In genomic region chr6:23353480-23353879, GRCm38 (mm10) we compare ENCODE assay signal across 16 mouse cellular contexts.
DNase-seq lines count a peak whose midpoint lies in the region; ATAC-seq and TF ChIP-seq lines count a peak whose summit lies in the region.
"Had no signal": no experiment of that assay in that cellular context is flagged by ENCODE, and none has a peak within 500 bp of the region (broad histone marks: within the 10 kb centered on the region; RNA-seq: fewer than 3 reads in every experiment).

No protein-coding gene starts in this region.

- TF ChIP-seq CTCF in midbrain, postnatal 0 days (IDR thresholded peaks at IDR 0.05) = no peak
- TF ChIP-seq CTCF in kidney, adult 2 months (conservative IDR thresholded peaks at IDR 0.05; ENCODE audit: insufficient read depth, insufficient read length, low read depth, low read length) = no peak

- 3% methylated on average over 7 of the region's 7 CpGs for WGBS in kidney, embryonic 14.5 days
- WGBS in hindbrain, embryonic 14.5 days = 3% methylated on average over 7 of the region's 7 CpGs
- 9% methylated on average over 7 of the region's 7 CpGs for WGBS in midbrain, postnatal 0 days
- 16% methylated on average over 7 of the region's 7 CpGs for WGBS in kidney, adult 2 months

- peak; percentile 60; the same call in 1 of the 2 replicates for ATAC-seq in kidney, embryonic 14.5 days (ENCODE audit: low FRiP score, low TSS enrichment)
- peak; percentile 40; the same call in 1 of the 2 replicates for ATAC-seq in hindbrain, embryonic 14.5 days (ENCODE audit: low FRiP score)
- peak; percentile 54; the same call in 1 of the 2 replicates for ATAC-seq in midbrain, postnatal 0 days (ENCODE audit: low FRiP score)
- ATAC-seq: liver, embryonic 12.5 days had no signal

- no peaks in the 10 kb centered on the region for H3K36me3 ChIP-seq in kidney, embryonic 14.5 days (ENCODE audit: control insufficient read depth, insufficient read depth, low read length)
- H3K36me3 ChIP-seq in hindbrain, embryonic 14.5 days (replicated peaks; ENCODE audit: control insufficient read depth, insufficient read depth) = no peaks in the 10 kb centered on the region
- H3K36me3 ChIP-seq in midbrain, postnatal 0 days (ENCODE audit: insufficient read depth, low read length) = no peaks in the 10 kb centered on the region
- no peaks in the 10 kb centered on the region for H3K36me3 ChIP-seq in kidney, adult 2 months (ENCODE audit: control insufficient read depth, insufficient read depth, low read length)
- H3K36me3 ChIP-seq: embryonic facial prominence, embryonic 12.5 days; heart, embryonic 15.5 days; kidney, embryonic 15.5 days; liver, embryonic 12.5 days had no signal

- H3K27ac ChIP-seq in kidney, embryonic 14.5 days (ENCODE audit: low read depth, low read length) = no peak overlapping the region
- no peak overlapping the region for H3K27ac ChIP-seq in hindbrain, embryonic 14.5 days
- H3K27ac ChIP-seq in midbrain, postnatal 0 days (ENCODE audit: low read depth, low read length) = no peak overlapping the region
- no peak overlapping the region for H3K27ac ChIP-seq in kidney, adult 2 months (ENCODE audit: insufficient read depth, low read depth, low read length)
- H3K27ac ChIP-seq: embryonic facial prominence, embryonic 12.5 days; heart, embryonic 15.5 days; kidney, embryonic 15.5 days; left cerebral cortex, adult 2 months; liver, embryonic 12.5 days had no signal

- no peak for DNase-seq in kidney, postnatal 25 days
- DNase-seq in embryo, embryonic 9.5 days (ENCODE audit: extremely low spot score) = peak; percentile 60
- no peak for DNase-seq in hindbrain, embryonic 14.5 days (ENCODE audit: low spot score)
- DNase-seq in midbrain, postnatal 0 days (ENCODE audit: low spot score) = no peak
- no peak for DNase-seq in thymus, postnatal 25 days
- no peak for DNase-seq in left cerebral cortex, adult 18-20 months (ENCODE audit: low spot score in 2 of 2)
- DNase-seq in kidney, adult 2 months = no peak
- DNase-seq: adrenal gland, postnatal 10 days; cerebellum, adult 11 months; thymus, postnatal 36 days had no signal

- H3K9me3 ChIP-seq in kidney, embryonic 14.5 days (ENCODE audit: control insufficient read depth, low read length) = no peaks in the 10 kb centered on the region
- no peaks in the 10 kb centered on the region for H3K9me3 ChIP-seq in hindbrain, embryonic 14.5 days (ENCODE audit: control insufficient read depth, low read length)
- H3K9me3 ChIP-seq in midbrain, postnatal 0 days (ENCODE audit: low read length) = no peaks in the 10 kb centered on the region
- H3K9me3 ChIP-seq: embryonic facial prominence, embryonic 12.5 days; heart, embryonic 15.5 days; kidney, embryonic 15.5 days; liver, embryonic 12.5 days had no signal

- no peaks in the 10 kb centered on the region for H3K27me3 ChIP-seq in kidney, embryonic 14.5 days (ENCODE audit: control insufficient read depth, insufficient read depth, low read length)
- no peaks in the 10 kb centered on the region for H3K27me3 ChIP-seq in hindbrain, embryonic 14.5 days (ENCODE audit: control insufficient read depth, insufficient read depth, low read length)
- no peaks in the 10 kb centered on the region for H3K27me3 ChIP-seq in midbrain, postnatal 0 days (ENCODE audit: insufficient read depth, low read length)
- no peaks in the 10 kb centered on the region for H3K27me3 ChIP-seq in kidney, adult 2 months (replicated peaks; ENCODE audit: control insufficient read depth, insufficient read depth, low read length)
- H3K27me3 ChIP-seq: embryonic facial prominence, embryonic 12.5 days; heart, embryonic 15.5 days; kidney, embryonic 15.5 days; liver, embryonic 12.5 days had no signal

- H3K4me2 ChIP-seq in kidney, embryonic 14.5 days (replicated peaks; ENCODE audit: low read depth, low read length) = no peak overlapping the region
- no peak overlapping the region for H3K4me2 ChIP-seq in hindbrain, embryonic 14.5 days (replicated peaks)
- no peak overlapping the region for H3K4me2 ChIP-seq in midbrain, postnatal 0 days (ENCODE audit: low read depth, low read length, poor library complexity, severe bottlenecking)
- H3K4me2 ChIP-seq: embryonic facial prominence, embryonic 12.5 days; heart, embryonic 15.5 days; kidney, embryonic 15.5 days; liver, embryonic 12.5 days had no signal

- no peak overlapping the region for H3K9ac ChIP-seq in kidney, embryonic 14.5 days (ENCODE audit: low read depth, low read length)
- H3K9ac ChIP-seq in hindbrain, embryonic 14.5 days = no peak overlapping the region
- no peak overlapping the region for H3K9ac ChIP-seq in midbrain, postnatal 0 days (replicated peaks; ENCODE audit: low read length, poor library complexity, severe bottlenecking)
- H3K9ac ChIP-seq: embryonic facial prominence, embryonic 12.5 days; heart, embryonic 15.5 days; kidney, embryonic 15.5 days; liver, embryonic 12.5 days had no signal

- H3K4me1 ChIP-seq in kidney, embryonic 14.5 days (ENCODE audit: control insufficient read depth, insufficient read depth, low read length) = no peaks in the 10 kb centered on the region
- no peaks in the 10 kb centered on the region for H3K4me1 ChIP-seq in hindbrain, embryonic 14.5 days (replicated peaks; ENCODE audit: control insufficient read depth, insufficient read depth, low read length)
- H3K4me1 ChIP-seq in midbrain, postnatal 0 days (ENCODE audit: insufficient read depth, low read length) = no peaks in the 10 kb centered on the region
- no peaks in the 10 kb centered on the region for H3K4me1 ChIP-seq in kidney, adult 2 months (ENCODE audit: control insufficient read depth, insufficient read depth, low read length)
- H3K4me1 ChIP-seq: embryonic facial prominence, embryonic 12.5 days; heart, embryonic 15.5 days; kidney, embryonic 15.5 days; liver, embryonic 12.5 days had no signal

- no peak for TF ChIP-seq POLR2A in kidney, adult 2 months (IDR thresholded peaks at IDR 0.05; ENCODE audit: low read depth, low read length)

- no peak overlapping the region for H3K4me3 ChIP-seq in kidney, embryonic 14.5 days (ENCODE audit: low read length)
- H3K4me3 ChIP-seq in hindbrain, embryonic 14.5 days (replicated peaks; ENCODE audit: low read length) = no peak overlapping the region
- H3K4me3 ChIP-seq in midbrain, postnatal 0 days (ENCODE audit: low read depth, low read length) = no peak overlapping the region
- no peak overlapping the region for H3K4me3 ChIP-seq in kidney, adult 2 months (ENCODE audit: insufficient read depth, low read depth, low read length)
- H3K4me3 ChIP-seq: embryonic facial prominence, embryonic 12.5 days; heart, embryonic 15.5 days; kidney, embryonic 15.5 days; left cerebral cortex, adult 2 months; liver, embryonic 12.5 days had no signal
